Mouse (Mus musculus) liver, embryonic 14.5 days (tissue): ENCODE results near the gene Gm37240. TPM values are rescaled to one million over a fixed set of nuclear protein-coding genes. Genes with fewer than 3 reads are reported as not detected.
A peak's percentile ranks its signal among the peaks of the same experiment; 100 is the strongest.

Experiments
- ATAC-seq: fragments of 200-750 bp; cut with Nextera tagmentation; 2 replicates; pipeline ENCODE4 v1.8.0; 2017; ENCODE audit warnings: moderate number of reproducible peaks, mild to moderate bottlenecking, moderate library complexity; ENCODE audit not compliant: insufficient read depth
- DNase-seq, 3 experiments: peaks; one replicate each; pipeline ENCODE4 v3.0.0-alpha.2; 2012 to 2013; ENCODE audit warnings: low read depth in 3 of 3, low spot score in 3 of 3
- H3K27ac ChIP-seq: fragments of 300-500 bp; sonication (generic); 2 replicates; pipeline ENCODE4 v1.5.1; 2014; ENCODE audit warnings: moderate library complexity, mild to moderate bottlenecking, control low read depth, inconsistent platforms
- H3K27me3 ChIP-seq: fragments of 300-500 bp; sonication (generic); 2 replicates; pipeline ENCODE4 v1.6.1; 2014; ENCODE audit warnings: mild to moderate bottlenecking, low read length, moderate library complexity; ENCODE audit not compliant: control insufficient read depth, insufficient read depth
- H3K36me3 ChIP-seq: fragments of 300-500 bp; sonication (generic); replicated peaks from 2 replicates; pipeline ENCODE4 v1.6.1; 2014; ENCODE audit warnings: low read depth; ENCODE audit not compliant: control insufficient read depth, insufficient read depth
- H3K4me1 ChIP-seq, 2 experiments: fragments of 200-500 bp in 1 of 2; fragments of 300-500 bp in 1 of 2; sonication (generic) in 1 of 2; replicated peaks; 2 replicates each; pipeline ENCODE4 v1.6.1; 2012 to 2014; ENCODE audit warnings: antibody characterized with exemption in 1 of 2, inconsistent platforms in 1 of 2, low read length in 1 of 2; ENCODE audit not compliant: control insufficient read depth in 2 of 2, insufficient read depth in 2 of 2
- H3K4me2 ChIP-seq: fragments of 300-500 bp; sonication (generic); 2 replicates; pipeline ENCODE4 v1.6.1; 2014; ENCODE audit warnings: low read depth, mild to moderate bottlenecking, control low read depth, moderate library complexity
- H3K4me3 ChIP-seq, 2 experiments: fragments of 200-500 bp in 1 of 2; fragments of 300-500 bp in 1 of 2; sonication (generic) in 1 of 2; 2 replicates each; pipeline ENCODE4 v1.5.1; 2012 to 2014; ENCODE audit warnings: low read depth in 2 of 2, low read length in 2 of 2, mild to moderate bottlenecking in 2 of 2, control low read depth in 1 of 2, inconsistent platforms in 1 of 2, moderate library complexity in 1 of 2; ENCODE audit not compliant: insufficient read depth in 1 of 2
- H3K9ac ChIP-seq: fragments of 300-500 bp; sonication (generic); replicated peaks from 2 replicates; pipeline ENCODE4 v1.6.1; 2014; ENCODE audit warnings: mild to moderate bottlenecking, control low read depth, moderate library complexity
- H3K9me3 ChIP-seq: fragments of 300-500 bp; sonication (generic); 2 replicates; pipeline ENCODE4 v1.6.1; 2016; ENCODE audit warnings: low read length, mixed read lengths; ENCODE audit not compliant: control insufficient read depth
- CTCF ChIP-seq: IDR thresholded peaks from 2 replicates; pipeline ENCODE4 v1.5.1; 2016; ENCODE audit warnings: antibody characterized with exemption, low read depth, control low read depth
- EP300 ChIP-seq: IDR thresholded peaks from 2 replicates; pipeline ENCODE4 v1.6.1; 2016; ENCODE audit warnings: antibody characterized with exemption, low read depth
- WGBS: fragments of 180-500 bp; shearing (Covaris S2); extraction: QIAGEN DNeasy Blood & Tissue Kit; methylation state at CpG from one replicate; pipeline ENCODE4 v1.1.7; 2014; ENCODE audit not compliant: insufficient replicate concordance; 5-methylcytosine and 5-hydroxymethylcytosine counted together
- polyA plus RNA-seq, 2 experiments: library from polyadenylated mRNA; depleted of rRNA in 1 of 2; stranded (reverse) in 1 of 2; unstranded in 1 of 2; fragments of >200 nt; fragmentation: Nextera tagmentation in 1 of 2; extraction: Ambion mirVana in 1 of 2; gene quantifications; 2 replicates each; pipeline versions ENCODE4 v1.2.1 to v1.2.3; 2012 to 2014

Gm37240 gene
- polyA plus RNA-seq, 2 experiments = 0.03 to 0.30 TPM

DNA sequence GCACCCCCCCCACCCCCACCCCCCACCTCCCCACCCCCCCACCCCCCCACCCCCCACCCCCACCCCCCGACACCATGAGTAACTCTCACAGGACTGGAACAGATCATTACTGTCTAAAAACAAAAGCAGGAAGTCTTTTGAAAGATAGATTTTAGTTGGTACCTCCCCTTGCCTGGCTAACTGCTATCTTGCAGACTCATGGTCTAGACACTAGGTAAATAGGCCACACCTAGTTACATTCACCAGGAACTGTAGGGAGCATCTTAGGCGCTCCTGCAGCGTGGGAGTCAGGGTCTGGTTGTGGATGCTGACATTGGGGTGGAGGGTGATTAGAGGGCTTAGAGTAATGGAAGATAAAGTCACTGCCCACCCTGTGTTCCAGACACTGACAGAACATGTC is 684.6 kb downstream of the Gm37240 start:
- TF ChIP-seq CTCF = no peak
- TF ChIP-seq EP300 = no peak
- no peaks in the 10 kb centered on the region for H3K27me3 ChIP-seq
- H3K9me3 ChIP-seq = no peaks in the 10 kb centered on the region
- H3K4me3 ChIP-seq = no peak overlapping the region
- no peak overlapping the region for H3K4me2 ChIP-seq
- H3K9ac ChIP-seq = no peak overlapping the region
- ATAC-seq (no peak), DNase-seq (no peak)
- no peaks in the 10 kb centered on the region for H3K36me3 ChIP-seq
- WGBS = 35% methylated on average over 3 of the region's 3 CpGs
- H3K27ac ChIP-seq = no peak overlapping the region
- no peaks in the 10 kb centered on the region for H3K4me1 ChIP-seq

DNA sequence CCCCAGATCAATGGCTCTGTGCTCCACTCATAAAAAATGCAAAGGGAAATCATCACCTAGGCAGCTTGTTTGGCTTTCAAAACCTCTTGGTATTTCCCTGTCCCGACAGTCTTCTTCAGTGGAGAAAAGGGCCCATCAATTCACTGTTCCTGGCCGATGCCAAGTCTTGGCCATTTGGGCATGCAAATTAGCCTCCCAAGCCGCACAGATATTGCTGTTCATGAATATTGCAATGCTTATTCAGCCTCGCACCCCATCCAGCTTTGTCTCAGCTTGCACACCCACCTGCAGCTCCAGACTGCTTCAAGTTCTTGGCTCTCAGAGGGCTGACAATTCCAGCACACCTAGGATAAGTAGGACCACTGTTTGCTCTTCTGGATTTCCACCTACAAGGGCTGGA is 685.5 kb downstream of the Gm37240 start:
- H3K36me3 ChIP-seq = no peaks in the 10 kb centered on the region
- H3K4me3 ChIP-seq = no peak overlapping the region
- H3K4me2 ChIP-seq = no peak overlapping the region
- no peak overlapping the region for H3K27ac ChIP-seq
- no peak for TF ChIP-seq EP300
- TF ChIP-seq CTCF = no peak
- DNase-seq (no peak), ATAC-seq (no peak)
- H3K9me3 ChIP-seq = no peaks in the 10 kb centered on the region
- 63% methylated on average over 4 of the region's 4 CpGs for WGBS
- no peaks in the 10 kb centered on the region for H3K4me1 ChIP-seq
- no peak overlapping the region for H3K9ac ChIP-seq
- no peaks in the 10 kb centered on the region for H3K27me3 ChIP-seq

- Histone ChIP-seq H3K27me3 (no peaks in the 10 kb centered on the region), H3K4me3 (no peak overlapping the region), H3K4me2 (no peak overlapping the region), H3K27ac (no peak overlapping the region), H3K4me1 (no peaks in the 10 kb centered on the region), H3K9me3 (no peaks in the 10 kb centered on the region), H3K9ac (no peak overlapping the region), H3K36me3 (no peaks in the 10 kb centered on the region)
- DNase-seq = no peak
- no peak for ATAC-seq
- no peak for TF ChIP-seq CTCF
- no peak for TF ChIP-seq EP300
- 73% methylated on average over 3 of the region's 3 CpGs for WGBS
These were observed 688.8 kb downstream of the Gm37240 start for GRCm38 (mm10) chr3:85198496-85198895.

DNA sequence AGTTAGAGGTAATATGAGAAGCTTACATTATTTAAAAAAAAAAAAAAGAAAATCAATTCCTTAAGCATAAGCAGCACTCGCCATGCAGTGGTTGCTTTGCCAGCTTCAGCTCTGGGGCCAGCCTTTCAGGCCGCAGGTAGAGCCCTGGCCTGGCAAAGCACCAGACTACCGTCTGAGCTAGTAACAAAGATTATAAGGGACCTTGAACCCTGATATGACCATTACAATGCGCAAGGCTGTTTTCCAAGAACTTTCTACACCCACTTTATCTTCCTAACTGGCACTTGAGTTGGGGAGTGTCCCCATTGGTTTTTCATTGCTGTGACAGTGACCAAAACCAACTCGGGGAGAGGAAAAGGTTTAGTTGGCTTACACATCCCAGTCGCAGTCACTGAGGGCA is 690.2 kb downstream of the Gm37240 start:
- no peak overlapping the region for H3K4me3 ChIP-seq
- H3K4me2 ChIP-seq = no peak overlapping the region
- ATAC-seq (no peak), DNase-seq (no peak)
- no peak overlapping the region for H3K27ac ChIP-seq
- H3K27me3 ChIP-seq = no peaks in the 10 kb centered on the region
- WGBS = 59% methylated on average over 6 of the region's 6 CpGs
- no peaks in the 10 kb centered on the region for H3K36me3 ChIP-seq
- TF ChIP-seq EP300 (no peak), CTCF (no peak)
- H3K9me3 ChIP-seq = no peaks in the 10 kb centered on the region
- no peak overlapping the region for H3K9ac ChIP-seq
- no peaks in the 10 kb centered on the region for H3K4me1 ChIP-seq

DNA sequence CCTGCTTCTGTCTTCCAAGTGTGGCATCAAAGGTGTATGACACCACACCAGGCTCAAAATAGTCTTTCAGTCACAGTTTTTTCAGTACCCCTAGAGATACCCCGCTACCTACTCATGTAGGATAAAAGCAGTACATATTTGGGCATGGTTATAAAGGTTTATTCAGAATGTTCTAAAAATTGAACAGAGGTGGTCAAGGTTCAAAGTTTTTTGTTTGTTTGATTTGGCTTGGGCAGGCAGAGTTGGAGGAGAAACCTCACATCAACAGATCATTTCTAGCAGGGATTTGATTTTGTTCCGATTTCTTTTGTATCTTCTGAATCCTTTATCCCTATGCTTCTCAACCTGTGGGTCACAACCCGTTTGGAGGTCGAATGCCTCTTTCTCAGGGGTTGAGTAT is 690.7 kb downstream of the Gm37240 start:
- H3K36me3 ChIP-seq = no peaks in the 10 kb centered on the region
- H3K9ac ChIP-seq = no peak overlapping the region
- 60% methylated on average over 4 of the region's 4 CpGs for WGBS
- H3K4me1 ChIP-seq = no peaks in the 10 kb centered on the region
- no peaks in the 10 kb centered on the region for H3K27me3 ChIP-seq
- no peaks in the 10 kb centered on the region for H3K9me3 ChIP-seq
- no peak for TF ChIP-seq CTCF
- TF ChIP-seq EP300 = no peak
- no peak overlapping the region for H3K27ac ChIP-seq
- DNase-seq = no peak
- no peak overlapping the region for H3K4me2 ChIP-seq
- H3K4me3 ChIP-seq = no peak overlapping the region
- ATAC-seq = no peak

- H3K4me3 ChIP-seq = peak overlapping the region; percentile 27 to 60
- peak overlapping the region; percentile 25 for H3K4me2 ChIP-seq
- H3K27me3 ChIP-seq = no peaks in the 10 kb centered on the region
- H3K4me1 ChIP-seq = no peaks in the 10 kb centered on the region
- 17% methylated on average over 8 of the region's 8 CpGs for WGBS
- no peak overlapping the region for H3K27ac ChIP-seq
- H3K9ac ChIP-seq = no peak overlapping the region
- TF ChIP-seq CTCF (no peak), EP300 (no peak)
- DNase-seq = peak in 2 of 3 experiments; percentile 20
- peak; percentile 52; the same call in 1 of the 2 replicates for ATAC-seq
- no peaks in the 10 kb centered on the region for H3K9me3 ChIP-seq
- no peaks in the 10 kb centered on the region for H3K36me3 ChIP-seq
These were observed 692.2 kb downstream of the Gm37240 start for GRCm38 (mm10) chr3:85195068-85195481.
